Mouse (Mus musculus) CH12.LX (cell line): ENCODE data around the gene Mbd5. TPM values are rescaled to one million over a fixed set of nuclear protein-coding genes. Genes with fewer than 3 reads are reported as not detected.

Source experiments
- DNase-seq: peaks from one replicate; pipeline ENCODE4 v3.0.0-alpha.2; 2013; ENCODE audit errors: extremely low read depth
- H3K27ac ChIP-seq: 2 replicates; pipeline ENCODE4 v1.5.1; 2012; ENCODE audit warnings: low read depth, mild to moderate bottlenecking, control low read depth, moderate library complexity; ENCODE audit not compliant: insufficient read depth
- H3K27me3 ChIP-seq: replicated peaks from 2 replicates; pipeline ENCODE3; 2012; ENCODE audit warnings: inconsistent platforms
- H3K36me3 ChIP-seq, 2 experiments: replicated peaks in 1 of 2; 2 replicates each; pipeline versions ENCODE3 to v1.6.1; 2012; ENCODE audit warnings: inconsistent platforms in 1 of 2, low read length in 1 of 2, mild to moderate bottlenecking in 1 of 2, mixed read lengths in 1 of 2, moderate library complexity in 1 of 2; ENCODE audit not compliant: control insufficient read depth in 1 of 2, insufficient read depth in 1 of 2
- H3K4me1 ChIP-seq, 2 experiments: 2 replicates each; pipeline ENCODE4 v1.6.1; 2012; ENCODE audit warnings: inconsistent platforms in 1 of 2, moderate library complexity in 1 of 2; ENCODE audit not compliant: insufficient read depth in 2 of 2, control insufficient read depth in 1 of 2
- H3K4me2 ChIP-seq: 2 replicates; pipeline ENCODE4 v1.6.1; 2012; ENCODE audit warnings: low read depth, mild to moderate bottlenecking, control low read depth; ENCODE audit not compliant: poor library complexity, insufficient read depth, severe bottlenecking
- H3K4me3 ChIP-seq, 3 experiments: fragments of 150-350 bp in 1 of 3; sonication (generic) in 1 of 3; replicated peaks in 1 of 3; 2 replicates each; pipeline versions ENCODE3 to v1.5.1; 2011 to 2012; ENCODE audit warnings: low read depth in 2 of 3, low read length in 2 of 3, mild to moderate bottlenecking in 2 of 3, moderate library complexity in 2 of 3, control low read depth in 1 of 3, improper control_type of control experiment in 1 of 3, inconsistent platforms in 1 of 3, mixed read lengths in 1 of 3; ENCODE audit not compliant: poor library complexity in 1 of 3
- H3K79me2 ChIP-seq: replicated peaks from 2 replicates; pipeline ENCODE4 v1.6.1; 2012; ENCODE audit warnings: mild to moderate bottlenecking, moderate library complexity; ENCODE audit not compliant: control insufficient read depth, poor library complexity, insufficient read depth, severe bottlenecking; ENCODE audit errors: extremely low read depth
- H3K9ac ChIP-seq: 2 replicates; pipeline ENCODE4 v1.6.1; 2012; ENCODE audit warnings: low read depth, mild to moderate bottlenecking, control low read depth, moderate library complexity; ENCODE audit not compliant: insufficient read depth
- H3K9me3 ChIP-seq: replicated peaks from 2 replicates; pipeline ENCODE3; 2012; ENCODE audit warnings: low read length, inconsistent platforms, mixed read lengths
- CHD1 ChIP-seq: IDR thresholded peaks from 2 replicates; pipeline ENCODE4 v1.6.1; 2012; ENCODE audit warnings: low read depth, low read length, improper control_type of control experiment, inconsistent platforms
- CHD2 ChIP-seq: IDR thresholded peaks from 2 replicates; pipeline ENCODE4 v1.6.1; 2011; ENCODE audit warnings: low read length, improper control_type of control experiment
- CTCF ChIP-seq, 2 experiments: IDR thresholded peaks in 1 of 2; conservative IDR thresholded peaks in 1 of 2; 2 replicates each; pipeline ENCODE4 v1.5.1; 2011 to 2012; ENCODE audit warnings: low read depth in 2 of 2, low read length in 2 of 2, improper control_type of control experiment in 1 of 2, inconsistent platforms in 1 of 2, mild to moderate bottlenecking in 1 of 2, moderate library complexity in 1 of 2
- HCFC1 ChIP-seq: IDR thresholded peaks from 2 replicates; pipeline ENCODE4 v1.6.1; 2012; ENCODE audit warnings: low read depth, mild to moderate bottlenecking, inconsistent platforms, low read length, improper control_type of control experiment
- JUN ChIP-seq: IDR thresholded peaks from 2 replicates; pipeline ENCODE4 v1.6.1; 2011; ENCODE audit warnings: low read depth, mild to moderate bottlenecking, low read length, improper control_type of control experiment, moderate library complexity; ENCODE audit not compliant: insufficient read depth
- JUND ChIP-seq: conservative IDR thresholded peaks from 2 replicates; pipeline ENCODE4 v1.6.1; 2011; ENCODE audit warnings: low read depth, low read length, improper control_type of control experiment
- KAT2A ChIP-seq: IDR thresholded peaks from 2 replicates; pipeline ENCODE4 v1.6.1; 2012; ENCODE audit warnings: low read length, improper control_type of control experiment, inconsistent platforms; ENCODE audit not compliant: insufficient replicate concordance
- MXI1 ChIP-seq: IDR thresholded peaks from 2 replicates; pipeline ENCODE4 v1.6.1; 2011; ENCODE audit warnings: mild to moderate bottlenecking, low read depth, low read length, improper control_type of control experiment
- MYC ChIP-seq: IDR thresholded peaks from 2 replicates; pipeline ENCODE4 v1.6.1; 2011; ENCODE audit warnings: low read depth, mild to moderate bottlenecking, improper control_type of control experiment, low read length
- NRF1 ChIP-seq: IDR thresholded peaks from 2 replicates; pipeline ENCODE4 v1.6.1; 2014; ENCODE audit warnings: low read depth, mild to moderate bottlenecking, inconsistent platforms, low read length, improper control_type of control experiment, moderate library complexity
- RAD21 ChIP-seq: IDR thresholded peaks from 2 replicates; pipeline ENCODE4 v1.6.1; 2011; ENCODE audit warnings: low read depth, mild to moderate bottlenecking, low read length, improper control_type of control experiment, moderate library complexity
- UBTF ChIP-seq: IDR thresholded peaks from 2 replicates; pipeline ENCODE4 v1.6.1; 2012; ENCODE audit warnings: low read depth, mild to moderate bottlenecking, inconsistent platforms, low read length, improper control_type of control experiment, moderate library complexity
- USF1 ChIP-seq: IDR thresholded peaks from 2 replicates; pipeline ENCODE4 v1.6.1; 2014; ENCODE audit warnings: low read depth, mild to moderate bottlenecking, inconsistent platforms, low read length, improper control_type of control experiment
- ZKSCAN1 ChIP-seq: IDR thresholded peaks from 2 replicates; pipeline ENCODE4 v1.6.1; 2012; ENCODE audit warnings: low read depth, inconsistent platforms, low read length, improper control_type of control experiment, borderline replicate concordance
- ZNF384 ChIP-seq: IDR thresholded peaks from 2 replicates; pipeline ENCODE4 v1.6.1; 2012; ENCODE audit warnings: low read depth, low read length, improper control_type of control experiment, inconsistent platforms
- dilution Hi-C: fragments of 300-500 bp; cut with MboI; formaldehyde crosslinking; loops from 2 replicates; pipeline ENCODE4 v1.14.3; 2020; ENCODE audit warnings: low sequenced_read_pairs; ENCODE audit not compliant: extremely low pct_unique_long_range_greater_than_20kb, extremely low pct_ligation_motif_present
- in situ Hi-C: fragments of 300-500 bp; cut with MboI; formaldehyde crosslinking; loops from 3 replicates; pipeline ENCODE4 v1.14.3; 2019; ENCODE audit warnings: low sequenced_read_pairs, low pct_ligation_motif_present, low pct_unique_long_range_greater_than_20kb, mixed read lengths
- polyA plus RNA-seq: library from polyadenylated mRNA; unstranded; fragments of >175 nt; gene quantifications from 2 replicates; pipeline ENCODE4 v1.2.1, GENCODE M21; 2012; ENCODE audit warnings: low read depth; ENCODE audit not compliant: insufficient read length
- total RNA-seq, 2 experiments: library from RNA; depleted of rRNA; stranded (reverse); fragments of 300-350 nt in 1 of 2; fragments of >200 nt in 1 of 2; gene quantifications; 2 replicates each; pipeline ENCODE4 v1.2.3; 2012 to 2014

Gene Mbd5
- total and polyA plus RNA-seq, 3 experiments, result 2.8 to 6.3 (median 5.8) TPM

DNA sequence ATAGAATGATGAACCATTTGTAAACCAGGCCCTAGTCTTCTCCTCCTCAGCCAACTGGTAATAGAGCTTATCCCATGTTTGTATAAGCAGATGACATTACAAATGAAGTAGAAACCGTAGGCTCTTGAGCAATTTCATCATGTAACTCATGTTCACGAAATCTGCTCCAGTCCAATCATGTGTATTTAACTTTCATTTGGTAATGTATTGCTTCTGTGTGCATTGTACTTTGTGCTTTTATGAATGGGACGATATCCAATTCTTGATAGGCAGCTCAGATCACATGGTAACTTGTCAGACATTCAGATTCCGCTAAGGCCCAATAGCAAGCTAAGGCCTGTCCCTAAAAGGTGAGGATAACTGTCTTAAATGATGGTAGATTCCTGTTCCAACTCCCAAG lies 141.5 kb downstream of the Mbd5 start:
- Histone ChIP-seq H3K9ac (no peak overlapping the region), H3K4me3 (no peak overlapping the region), H3K4me1 (no peaks in the 10 kb centered on the region), H3K36me3 (peaks cover 0 to 10% of the 10 kb centered on the region in 2 experiments), H3K9me3 (no peaks in the 10 kb centered on the region), H3K27me3 (no peaks in the 10 kb centered on the region), H3K4me2 (no peak overlapping the region), H3K27ac (no peak overlapping the region), H3K79me2 (no peaks in the 10 kb centered on the region)
- TF ChIP-seq KAT2A, result no peak
- no peak for TF ChIP-seq ZKSCAN1
- TF ChIP-seq CHD2, result no peak
- no peak for TF ChIP-seq HCFC1
- no peak for TF ChIP-seq MYC
- no peak for TF ChIP-seq CHD1
- no peak for TF ChIP-seq ZNF384
- TF ChIP-seq JUND, result no peak
- no peak for TF ChIP-seq NRF1
- no peak for TF ChIP-seq MXI1
- in situ Hi-C loops (no loop called here), dilution Hi-C loops (no loop called here)
- DNase-seq, result no peak

DNA sequence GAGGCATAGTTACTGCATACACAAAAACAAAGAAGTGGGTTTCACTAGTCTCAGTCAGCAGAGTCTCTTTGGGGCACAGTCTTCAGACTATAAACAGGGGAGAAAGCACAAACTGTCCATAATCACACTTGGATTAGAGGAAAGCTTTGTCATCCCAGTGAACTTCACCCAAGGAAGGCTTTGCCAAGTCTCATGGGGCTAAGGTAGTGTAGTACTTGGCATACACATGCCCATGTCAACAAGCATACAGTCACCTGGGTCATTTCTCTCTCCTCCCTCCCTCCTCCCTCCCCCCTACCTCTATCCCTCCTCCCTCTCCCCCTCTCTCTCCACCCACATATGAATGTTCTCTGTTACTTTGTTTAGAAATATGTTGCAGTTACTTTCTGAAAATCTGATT lies 147.5 kb downstream of the Mbd5 start:
- dilution Hi-C loops (no loop called here), in situ Hi-C loops (no loop called here)
- H3K36me3 ChIP-seq, result peaks cover 2 to 8% of the 10 kb centered on the region in 2 experiments
- no peak overlapping the region for H3K4me2 ChIP-seq
- H3K79me2 ChIP-seq, result no peaks in the 10 kb centered on the region
- H3K27ac ChIP-seq, result no peak overlapping the region
- no peak overlapping the region for H3K9ac ChIP-seq
- no peak overlapping the region for H3K4me3 ChIP-seq
- no peaks in the 10 kb centered on the region for H3K9me3 ChIP-seq
- no peaks in the 10 kb centered on the region for H3K4me1 ChIP-seq
- H3K27me3 ChIP-seq, result no peaks in the 10 kb centered on the region
- DNase-seq, result no peak
- TF ChIP-seq USF1 (no peak), UBTF (no peak), JUN (no peak), MXI1 (no peak), CTCF (conservative IDR thresholded peaks at IDR 0.05 in 1 of 2, IDR thresholded peaks at IDR 0.05 in 1 of 2; ENCODE audit: low read depth in 2 of 2, low read length in 2 of 2) (no peak), ZNF384 (no peak), ZKSCAN1 (no peak), NRF1 (no peak), HCFC1 (no peak), RAD21 (no peak)
